Comparison of ENCODE assay signal across 9 mouse cellular contexts in the genomic region with DNA sequence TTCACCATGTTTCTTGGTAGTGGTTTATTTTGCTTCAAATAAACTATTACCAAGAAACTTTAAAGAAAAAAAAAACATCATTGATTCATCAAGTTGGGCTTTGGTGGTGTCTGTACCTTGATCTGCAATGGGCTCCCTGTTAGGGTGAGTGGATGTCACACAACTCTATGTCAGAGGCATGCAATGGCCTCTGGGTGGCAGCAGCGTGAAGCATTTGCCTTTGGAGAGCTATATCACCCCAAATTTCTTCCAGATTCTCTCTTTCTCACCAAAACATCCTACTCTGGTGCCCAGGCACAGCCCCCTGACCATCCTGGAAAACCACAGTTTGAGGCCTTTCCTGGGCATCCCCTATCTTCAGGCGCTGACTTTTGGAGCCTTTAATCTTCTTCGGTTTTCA. TPM values are rescaled to one million over a fixed set of nuclear protein-coding genes. Genes with fewer than 3 reads are reported as not detected.
DNase-seq lines count a peak whose midpoint lies in the region; ATAC-seq and TF ChIP-seq lines count a peak whose summit lies in the region.
"Had no signal": no experiment of that assay in that cellular context is flagged by ENCODE, and none has a peak within 500 bp of the region (broad histone marks: within the 10 kb centered on the region; RNA-seq: fewer than 3 reads in every experiment).

No protein-coding gene starts in this region.

- TF ChIP-seq POLR2A in brain, embryonic 14.5 days (IDR thresholded peaks at IDR 0.05; ENCODE audit: borderline replicate concordance, extremely low read depth, insufficient read depth, insufficient read length, poor library complexity, severe bottlenecking), result no peak

- no peak overlapping the region for H3K9ac ChIP-seq in ES-E14 (ENCODE audit: insufficient read depth, low read depth, low read length, poor library complexity, severe bottlenecking)

- in situ Hi-C loops in ES-E14 (cut with MboI; ENCODE audit: low sequenced_read_pairs in 2 of 2, unreplicated experiment in 2 of 2), result no loop called here

- H3K27ac ChIP-seq in ES-E14 (ENCODE audit: insufficient read depth, low read depth, low read length, poor library complexity, severe bottlenecking), result no peak overlapping the region
- H3K27ac ChIP-seq: macrophage had no signal

- H3K9me3 ChIP-seq in ES-E14 (ENCODE audit: control insufficient read depth, insufficient read depth, low read depth, low read length), result no peaks in the 10 kb centered on the region

- TF ChIP-seq CTCF in brain, embryonic 14.5 days (IDR thresholded peaks at IDR 0.05; ENCODE audit: borderline replicate concordance, extremely low read depth, insufficient read depth, insufficient read length), result peak; percentile 78

- peak; percentile 15 for DNase-seq in layer of hippocampus, adult 11-12 months (ENCODE audit: low spot score)
- no peak for DNase-seq in layer of hippocampus, adult 9-10 months (ENCODE audit: low spot score)
- DNase-seq in ES-E14 (ENCODE audit: low read depth, low spot score), result no peak
- DNase-seq in brain, embryonic 14.5 days (ENCODE audit: low read depth), result peak; percentile 65
- DNase-seq in left cerebral cortex, postnatal 14 days (ENCODE audit: low spot score in 2 of 2), result peak; percentile 25 to 56
- peak; percentile 47 for DNase-seq in right cerebral cortex, adult 18-20 months

- peaks cover 0 to 2% of the 10 kb centered on the region in 2 experiments; a peak in 1 of 4 replicates for H3K4me1 ChIP-seq in ES-E14 (ENCODE audit: control insufficient read depth in 2 of 2, insufficient read depth in 2 of 2, low read length in 2 of 2, poor library complexity in 1 of 2)

- H3K36me3 ChIP-seq in ES-E14 (ENCODE audit: control insufficient read depth, insufficient read depth, low read length, poor library complexity, severe bottlenecking), result no peaks in the 10 kb centered on the region

- H3K4me3 ChIP-seq in ES-E14 (ENCODE audit: insufficient read depth in 1 of 2, low read depth in 1 of 2, low read length in 2 of 2, poor library complexity in 1 of 2, severe bottlenecking in 1 of 2), result no peak overlapping the region

- peak; percentile 66 for ATAC-seq in granulocyte monocyte progenitor cell, adult 5-6 weeks (replicated peaks; ENCODE audit: poor library complexity, severe bottlenecking)
- no peak for ATAC-seq in erythroblast, adult 5-6 weeks (replicated peaks; ENCODE audit: low FRiP score, poor library complexity, severe bottlenecking)

- intact Hi-C loops in left cerebral cortex, postnatal 14 days (cut with DNase I), result loop anchor here (2.0 to 10.0 kb wide), 2 partner anchors 280 to 484 kb away; no protein-coding TSS in a partner anchor

TF ChIP-seq in ES-E14, 5 proteins besides CTCF, POLR2A, EP300 and RAD21:
- TF ChIP-seq ZC3H11A (IDR thresholded peaks at IDR 0.05; ENCODE audit: borderline replicate concordance, low read depth, low read length) (peak; percentile 89), CHD2 (IDR thresholded peaks at IDR 0.05; ENCODE audit: low read depth, low read length) (no peak), HCFC1 (IDR thresholded peaks at IDR 0.05; ENCODE audit: borderline replicate concordance, insufficient read depth, low read length) (no peak)

RNA-seq across cellular contexts. Expression of gene Ireb2, which starts 33.0 kb away (rescaled TPM):
- total RNA-seq in ES-E14 (2012; rRNA removed), result 40.3 and 51.0 TPM in 2 replicates
- 56.2 and 56.4 TPM in 2 replicates for polyA plus RNA-seq in brain, embryonic 14.5 days (2012; rRNA removed)
- 31.6 and 48.7 TPM in 2 replicates for total RNA-seq in granulocyte monocyte progenitor cell, adult 5-6 weeks (2014; fragmentation: Nextera tagmentation)
- 24.9 and 31.9 TPM in 2 replicates for total RNA-seq in granulocyte monocyte progenitor cell, adult 5-6 weeks (2017)
- total RNA-seq in left cerebral cortex, postnatal 14 days (2021), result 10 to 100 TPM; 62.3 to 62.9 TPM
- total RNA-seq in erythroblast, adult 5-6 weeks (2015; ENCODE audit: low replicate concordance), result 16.7 and 17.3 TPM in 2 replicates
- 10.6 and 19.1 TPM in 2 replicates for total RNA-seq in erythroblast, adult 5-6 weeks (2017; ENCODE audit: low replicate concordance)

Comparison
In these comparisons a context has a peak if more than half of its experiments do, and no peak if none do; other contexts are left out.
1. DNase-seq: peak in layer of hippocampus, adult 11-12 months (single experiment), brain, embryonic 14.5 days (single experiment), left cerebral cortex, postnatal 14 days (2 of 2) and right cerebral cortex, adult 18-20 months (single experiment); none in layer of hippocampus, adult 9-10 months (single experiment) and ES-E14 (single experiment).